Mouse (Mus musculus) thymus, adult 2 months (tissue): ENCODE data around the gene Mpzl1.

ENCODE experiments used
- CTCF ChIP-seq: fragments of 200-500 bp; IDR thresholded peaks from 2 replicates; pipeline ENCODE4 v1.5.1; 2012; ENCODE audit warnings: mild to moderate bottlenecking, control low read depth, low read length, moderate library complexity, borderline replicate concordance; ENCODE audit not compliant: control insufficient read depth, poor library complexity, insufficient read depth; ENCODE audit errors: extremely low read depth
- POLR2A ChIP-seq: fragments of 200-500 bp; IDR thresholded peaks from 2 replicates; pipeline ENCODE4 v1.6.1; 2012; ENCODE audit warnings: mild to moderate bottlenecking, low read length, control low read depth, moderate library complexity; ENCODE audit not compliant: control insufficient read depth, poor library complexity, insufficient read depth; ENCODE audit errors: extremely low read depth

- TF ChIP-seq CTCF (no peak), POLR2A (no peak)
Observed at GRCm38 (mm10) chr1:165642780-165643311, 8.5 kb upstream of the Mpzl1 start.
